Mouse (Mus musculus): ENCODE results near the gene Idnk.

The Idnk gene

GRCm38 (mm10) chr13:58193221-58193620 is 35.8 kb downstream of the Idnk start:
- no peak for DNase-seq (ENCODE audit: low read depth, low spot score)

- DNase-seq (ENCODE audit: low read depth, low spot score), result no peak
These were observed 37.5 kb downstream of the Idnk start for GRCm38 (mm10) chr13:58194908-58195307.

- no peak for DNase-seq (ENCODE audit: low read depth, low spot score)
These were observed 39.8 kb downstream of the Idnk start for GRCm38 (mm10) chr13:58197211-58197610.

GRCm38 (mm10) chr13:58197981-58198640 is 40.7 kb downstream of the Idnk start:
- no peak for DNase-seq (ENCODE audit: low read depth, low spot score)

- DNase-seq (ENCODE audit: low read depth, low spot score), result no peak
These were observed 43.9 kb downstream of the Idnk start for GRCm38 (mm10) chr13:58201343-58201742.

- no peak for DNase-seq (ENCODE audit: low read depth, low spot score)
These were observed 44.5 kb downstream of the Idnk start for GRCm38 (mm10) chr13:58201908-58202307.

- peak; percentile 65 for DNase-seq (ENCODE audit: low read depth, low spot score)
These were observed 45.5 kb downstream of the Idnk start for GRCm38 (mm10) chr13:58202903-58203302.

GRCm38 (mm10) chr13:58204202-58204601 is 46.8 kb downstream of the Idnk start:
- DNase-seq (ENCODE audit: low read depth, low spot score), result no peak

GRCm38 (mm10) chr13:58204986-58205385 is 47.5 kb downstream of the Idnk start:
- no peak for DNase-seq (ENCODE audit: low read depth, low spot score)

- no peak for DNase-seq (ENCODE audit: low read depth, low spot score)
These were observed 48.6 kb downstream of the Idnk start for GRCm38 (mm10) chr13:58206084-58206483.

GRCm38 (mm10) chr13:58210441-58210840 is 53.0 kb downstream of the Idnk start:
- DNase-seq (ENCODE audit: low read depth, low spot score), result no peak

GRCm38 (mm10) chr13:58212530-58212929 is 55.1 kb downstream of the Idnk start:
- DNase-seq (ENCODE audit: low read depth, low spot score), result no peak

GRCm38 (mm10) chr13:58213801-58214200 is 56.4 kb downstream of the Idnk start:
- DNase-seq (ENCODE audit: low read depth, low spot score), result no peak

Measured in telencephalon, adult 2 months (tissue).